ENCODE assay signal across 1 mouse cellular context in genomic region chr5:121597991-121598537, GRCm38 (mm10).
TF ChIP-seq lines count a peak whose summit lies in the region.

No protein-coding gene starts in this region.

TF ChIP-seq in MEL, 35 proteins besides CTCF, POLR2A, EP300 and RAD21:
- no peak for TF ChIP-seq MYB (IDR thresholded peaks at IDR 0.05; ENCODE audit: low read depth, low read length)
- TF ChIP-seq RCOR1 (IDR thresholded peaks at IDR 0.05; ENCODE audit: low read depth, low read length): peak; percentile 23; the same call in 1 of the 2 replicates
- no peak for TF ChIP-seq CHD1 (IDR thresholded peaks at IDR 0.05; ENCODE audit: low read depth, low read length)
- peak; percentile 53 for TF ChIP-seq ETS1 (IDR thresholded peaks at IDR 0.05; ENCODE audit: low read depth, low read length)
- TF ChIP-seq TAL1 (IDR thresholded peaks at IDR 0.05; ENCODE audit: low read length): peak; percentile 39; the same call in 1 of the 2 replicates
- TF ChIP-seq NRF1 (IDR thresholded peaks at IDR 0.05; ENCODE audit: insufficient read depth, low read depth, low read length, poor library complexity, severe bottlenecking): no peak
- TF ChIP-seq MAX (IDR thresholded peaks at IDR 0.05; ENCODE audit: low read length): 0 out of 2 replicates have a peak, but pooled peaks have one; percentile 30
- TF ChIP-seq USF1 (IDR thresholded peaks at IDR 0.05; ENCODE audit: low read depth, low read length): peak; percentile 83
- no peak for TF ChIP-seq ZNF384 (IDR thresholded peaks at IDR 0.05; ENCODE audit: low read depth, low read length)
- TF ChIP-seq BHLHE40 (IDR thresholded peaks at IDR 0.05; ENCODE audit: borderline replicate concordance, low read depth, low read length): peak; percentile 61
- TF ChIP-seq SIN3A (IDR thresholded peaks at IDR 0.05; ENCODE audit: low read length): 0 out of 2 replicates have a peak, but pooled peaks have one; percentile 14
- TF ChIP-seq TCF12 (IDR thresholded peaks at IDR 0.05; ENCODE audit: low read depth, low read length): no peak; the same call in 1 of the 2 replicates
